Mouse (Mus musculus) hindbrain, embryonic 13.5 days (tissue): ENCODE results near the gene Slc38a9. TPM values are rescaled to one million over a fixed set of nuclear protein-coding genes. Genes with fewer than 3 reads are reported as not detected.

ENCODE experiments used
- ATAC-seq: fragments of 200-750 bp; cut with Nextera tagmentation; 2 replicates; pipeline ENCODE4 v1.8.0; 2017; ENCODE audit warnings: moderate TSS enrichment; ENCODE audit not compliant: low FRiP score
- H3K27ac ChIP-seq: fragments of 300-500 bp; sonication (generic); 2 replicates; pipeline ENCODE4 v1.5.1; 2015; ENCODE audit warnings: inconsistent platforms, mild to moderate bottlenecking, moderate library complexity
- H3K27me3 ChIP-seq: fragments of 300-500 bp; sonication (generic); 2 replicates; pipeline ENCODE4 v1.6.1; 2015; ENCODE audit warnings: mild to moderate bottlenecking, inconsistent platforms
- H3K36me3 ChIP-seq: fragments of 300-500 bp; sonication (generic); 2 replicates; pipeline ENCODE4 v1.6.1; 2015; ENCODE audit warnings: mild to moderate bottlenecking, inconsistent platforms
- H3K4me1 ChIP-seq: fragments of 300-500 bp; sonication (generic); replicated peaks from 2 replicates; pipeline ENCODE4 v1.6.1; 2015; ENCODE audit warnings: inconsistent platforms
- H3K4me2 ChIP-seq: fragments of 300-500 bp; sonication (generic); 2 replicates; pipeline ENCODE4 v1.6.1; 2015; ENCODE audit warnings: inconsistent platforms, mild to moderate bottlenecking, moderate library complexity
- H3K4me3 ChIP-seq: fragments of 300-500 bp; sonication (generic); 2 replicates; pipeline ENCODE4 v1.5.1; 2015; ENCODE audit warnings: mild to moderate bottlenecking, inconsistent platforms
- H3K9ac ChIP-seq: fragments of 300-500 bp; sonication (generic); 2 replicates; pipeline ENCODE4 v1.6.1; 2015; ENCODE audit warnings: mild to moderate bottlenecking, inconsistent platforms
- H3K9me3 ChIP-seq: fragments of 300-500 bp; sonication (generic); 2 replicates; pipeline ENCODE4 v1.6.1; 2016; ENCODE audit warnings: inconsistent platforms
- whole genome bisulfite sequencing: fragments of 180-500 bp; shearing (Covaris S2); methylation state at CpG from one replicate; pipeline ENCODE4 v1.1.7; 2015; 5-methylcytosine and 5-hydroxymethylcytosine counted together
- polyA plus RNA-seq: library from polyadenylated mRNA; unstranded; fragments of >200 nt; fragmentation: Nextera tagmentation; extraction: Ambion mirVana; gene quantifications from 2 replicates; pipeline ENCODE4 v1.2.1, GENCODE M21; 2015

Slc38a9 gene
- polyA plus RNA-seq, 1 experiment from 2014 or later, result 26.6 TPM

- Histone ChIP-seq H3K9ac (no peak within 1 kb of the TSS), H3K4me2 (no peak within 1 kb of the TSS)
- WGBS, result 64% methylated on average over 45 of the region's 45 CpGs
Measured at GRCm38 (mm10) chr13:112652205-112652604, 8.3 kb upstream of the Slc38a9 start, which contains the start of gene Ddx4. Gene Ddx4 (minus strand): TSS chr13:112652475.

DNA sequence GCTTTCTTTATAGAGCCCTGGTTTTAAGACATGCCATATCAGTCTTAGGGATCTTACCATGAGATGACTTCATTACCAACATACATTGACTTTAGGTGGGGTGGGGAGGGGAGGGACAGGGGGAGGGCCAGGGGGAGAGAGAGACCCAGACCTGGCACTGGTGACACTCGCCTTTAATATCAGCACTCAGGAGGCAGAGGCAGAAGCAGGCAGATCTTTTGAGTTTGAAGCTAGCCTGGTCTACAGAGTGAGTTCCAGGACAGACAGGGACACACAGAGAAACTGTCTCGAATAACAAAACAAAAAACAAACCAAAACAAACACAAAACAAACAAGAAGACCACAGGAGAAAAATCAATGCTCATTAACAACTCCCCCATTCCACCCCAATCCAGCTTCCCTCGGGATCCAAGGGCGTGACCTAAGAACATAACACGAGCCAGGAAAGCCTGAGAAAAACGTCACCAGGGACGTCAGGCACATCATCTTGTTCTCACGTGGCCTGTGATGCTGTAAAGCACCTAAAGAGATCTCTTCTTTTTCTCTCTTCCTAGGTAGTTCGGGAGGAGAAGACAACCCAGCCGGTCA lies 471 bp upstream of the Slc38a9 start:
- peak overlapping the region; percentile 88 for H3K4me2 ChIP-seq
- no peaks in the 10 kb centered on the region for H3K9me3 ChIP-seq
- ATAC-seq, result peak; percentile 55
- H3K4me1 ChIP-seq, result peaks cover 8% of the 10 kb centered on the region
- H3K9ac ChIP-seq, result peak overlapping the region; percentile 87
- no peaks in the 10 kb centered on the region for H3K36me3 ChIP-seq
- H3K4me3 ChIP-seq, result peak overlapping the region; percentile 80
- no peak overlapping the region for H3K27ac ChIP-seq
- H3K27me3 ChIP-seq, result no peaks in the 10 kb centered on the region
- 3% methylated on average over 10 of the region's 10 CpGs for WGBS

More at GRCm38 (mm10) chr13:112652205-112652604, 8.3 kb upstream of the Slc38a9 start, which contains the start of gene Ddx4:
- Histone ChIP-seq H3K4me3 (0 out of 2 replicates have a peak within 1 kb of the TSS, but pooled peaks have one; percentile 3), H3K4me1 (no peaks in the 10 kb centered on the region), H3K9me3 (peaks cover 8% of the 10 kb centered on the region), H3K27ac (no peak within 1 kb of the TSS), H3K36me3 (no peaks in the 10 kb centered on the region), H3K27me3 (0 out of 2 replicates have a peak, but pooled peaks cover 2% of the 10 kb centered on the region)
- ATAC-seq, result no peak

DNA sequence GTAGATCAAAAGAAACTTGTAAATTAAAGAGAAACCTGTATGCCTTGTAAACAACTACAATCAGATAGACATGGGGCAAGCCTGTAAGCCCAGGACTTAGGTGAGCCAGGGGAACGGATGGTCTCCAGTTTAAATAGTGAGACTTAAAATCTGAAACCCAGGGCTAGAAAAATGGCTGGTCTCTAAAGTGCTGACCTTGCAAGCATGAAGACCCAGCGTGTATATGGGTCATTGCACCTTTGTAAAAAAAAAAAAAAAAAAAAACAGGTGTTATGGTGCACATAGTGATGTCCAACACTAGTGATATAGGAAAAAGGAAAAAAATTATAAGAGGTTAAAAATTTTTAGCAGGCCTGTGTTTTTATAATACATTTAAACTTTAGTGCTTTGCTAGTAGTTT lies 1.1 kb downstream of the Slc38a9 start:
- Histone ChIP-seq H3K9me3 (no peaks in the 10 kb centered on the region), H3K36me3 (no peaks in the 10 kb centered on the region), H3K4me3 (peak overlapping the region; percentile 80; the same call in 1 of the 2 replicates), H3K4me2 (peak overlapping the region; percentile 88), H3K27me3 (no peaks in the 10 kb centered on the region), H3K27ac (no peak overlapping the region), H3K4me1 (peaks cover 8% of the 10 kb centered on the region), H3K9ac (no peak overlapping the region)
- WGBS, result 87% methylated on average over 2 of the region's 2 CpGs
- no peak for ATAC-seq

- no peak overlapping the region for H3K9ac ChIP-seq
- peaks cover 16% of the 10 kb centered on the region for H3K36me3 ChIP-seq
- H3K4me2 ChIP-seq, result no peak overlapping the region
- no peak overlapping the region for H3K4me3 ChIP-seq
- WGBS, result 92% methylated on average over 10 of the region's 10 CpGs
- H3K27me3 ChIP-seq, result no peaks in the 10 kb centered on the region
- no peak overlapping the region for H3K27ac ChIP-seq
- ATAC-seq, result no peak
- no peaks in the 10 kb centered on the region for H3K9me3 ChIP-seq
- peaks cover 2% of the 10 kb centered on the region for H3K4me1 ChIP-seq
Measured at GRCm38 (mm10) chr13:112666433-112667024, 6.0 kb downstream of the Slc38a9 start.

- WGBS, result 89% methylated on average over 9 of the region's 9 CpGs
- H3K4me2 ChIP-seq, result no peak overlapping the region
- no peaks in the 10 kb centered on the region for H3K4me1 ChIP-seq
- H3K9me3 ChIP-seq, result no peaks in the 10 kb centered on the region
- peaks cover 23% of the 10 kb centered on the region for H3K36me3 ChIP-seq
- H3K27me3 ChIP-seq, result no peaks in the 10 kb centered on the region
- no peak overlapping the region for H3K9ac ChIP-seq
- no peak overlapping the region for H3K4me3 ChIP-seq
- ATAC-seq, result no peak
- no peak overlapping the region for H3K27ac ChIP-seq
Measured at GRCm38 (mm10) chr13:112667215-112667614, 6.7 kb downstream of the Slc38a9 start.

DNA sequence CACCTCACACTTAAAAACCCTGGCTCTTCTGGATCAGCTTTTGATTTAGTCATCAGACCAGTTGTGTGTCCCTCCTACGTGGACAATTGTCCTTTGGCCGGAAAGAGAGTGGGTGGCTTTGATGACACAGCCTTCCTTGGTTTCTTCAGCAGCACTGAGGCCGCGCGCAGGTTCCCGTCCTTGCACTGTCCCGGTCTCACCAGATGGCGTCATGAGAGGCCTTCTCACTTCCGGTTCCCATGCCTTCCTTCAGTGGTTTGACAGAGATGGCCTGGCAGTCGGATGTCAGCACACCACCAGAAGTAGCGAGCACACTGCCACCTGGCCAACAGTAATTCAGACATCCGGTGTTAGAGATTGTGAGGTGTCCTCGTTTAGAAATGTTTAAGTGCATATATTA lies 11.2 kb downstream of the Slc38a9 start:
- WGBS, result 69% methylated on average over 13 of the region's 13 CpGs
- no peaks in the 10 kb centered on the region for H3K9me3 ChIP-seq
- no peak overlapping the region for H3K9ac ChIP-seq
- H3K36me3 ChIP-seq, result peaks cover 23% of the 10 kb centered on the region
- H3K27me3 ChIP-seq, result no peaks in the 10 kb centered on the region
- H3K4me1 ChIP-seq, result peaks cover 3% of the 10 kb centered on the region; the same call in 1 of the 2 replicates
- H3K4me3 ChIP-seq, result no peak overlapping the region
- no peak overlapping the region for H3K27ac ChIP-seq
- no peak overlapping the region for H3K4me2 ChIP-seq
- ATAC-seq, result no peak

DNA sequence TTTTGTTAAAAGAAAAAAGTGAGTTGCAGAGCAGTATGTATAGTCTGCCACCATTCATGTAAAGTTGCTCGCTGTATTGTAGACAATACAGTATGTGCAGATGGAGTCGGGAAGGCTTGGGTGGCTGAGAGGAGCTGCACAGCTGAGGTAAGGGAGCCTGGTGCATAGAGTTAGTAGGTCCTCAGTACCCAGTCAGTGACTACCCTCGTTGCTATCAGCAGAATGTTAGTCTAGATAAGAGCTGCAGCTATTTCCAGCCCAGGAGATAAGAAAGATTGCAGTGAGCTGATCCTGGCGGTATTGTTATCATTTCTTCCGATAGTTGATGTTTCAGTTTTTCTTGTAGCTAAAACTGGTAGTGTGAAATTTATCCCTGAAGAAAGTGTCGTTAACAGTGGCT lies 12.2 kb downstream of the Slc38a9 start:
- H3K9ac ChIP-seq, result no peak overlapping the region
- no peaks in the 10 kb centered on the region for H3K27me3 ChIP-seq
- H3K36me3 ChIP-seq, result peaks cover 28% of the 10 kb centered on the region
- no peak overlapping the region for H3K4me2 ChIP-seq
- no peak for ATAC-seq
- WGBS, result 88% methylated on average over 6 of the region's 6 CpGs
- no peak overlapping the region for H3K27ac ChIP-seq
- no peaks in the 10 kb centered on the region for H3K9me3 ChIP-seq
- no peak overlapping the region for H3K4me3 ChIP-seq
- H3K4me1 ChIP-seq, result peaks cover 3% of the 10 kb centered on the region; the same call in 1 of the 2 replicates

DNA sequence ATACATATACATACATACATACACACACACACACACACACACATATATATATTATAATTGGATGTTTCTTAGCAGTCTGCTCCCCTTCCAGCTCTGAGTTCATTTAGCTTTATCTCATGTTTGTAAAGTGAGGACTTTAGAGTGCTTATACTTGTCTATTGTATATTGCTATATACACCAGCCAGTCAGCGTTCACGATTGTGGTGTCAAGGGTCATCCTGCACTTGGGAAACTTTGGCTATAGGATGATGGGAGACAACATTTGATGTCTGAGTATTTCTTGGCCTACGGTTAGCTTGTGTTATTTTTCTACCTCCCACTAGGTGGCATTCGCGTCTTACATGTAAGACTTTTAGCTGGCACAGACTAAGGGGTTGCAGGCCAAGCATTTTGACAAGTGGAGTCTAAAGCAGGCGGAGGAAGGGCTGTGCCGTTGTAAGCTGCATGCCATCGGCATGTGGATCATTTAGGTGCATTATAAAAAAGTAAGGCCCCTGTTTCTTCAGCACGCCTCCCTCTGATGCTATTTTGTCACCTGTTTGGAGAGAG lies 13.4 kb downstream of the Slc38a9 start:
- Histone ChIP-seq H3K36me3 (peaks cover 38% of the 10 kb centered on the region), H3K9ac (no peak overlapping the region), H3K4me2 (no peak overlapping the region), H3K27ac (no peak overlapping the region), H3K27me3 (no peaks in the 10 kb centered on the region), H3K4me1 (peaks cover 3% of the 10 kb centered on the region; the same call in 1 of the 2 replicates), H3K4me3 (no peak overlapping the region), H3K9me3 (no peaks in the 10 kb centered on the region)
- WGBS, result 19% methylated on average over 9 of the region's 9 CpGs
- peak; percentile 72; the same call in 1 of the 2 replicates for ATAC-seq

DNA sequence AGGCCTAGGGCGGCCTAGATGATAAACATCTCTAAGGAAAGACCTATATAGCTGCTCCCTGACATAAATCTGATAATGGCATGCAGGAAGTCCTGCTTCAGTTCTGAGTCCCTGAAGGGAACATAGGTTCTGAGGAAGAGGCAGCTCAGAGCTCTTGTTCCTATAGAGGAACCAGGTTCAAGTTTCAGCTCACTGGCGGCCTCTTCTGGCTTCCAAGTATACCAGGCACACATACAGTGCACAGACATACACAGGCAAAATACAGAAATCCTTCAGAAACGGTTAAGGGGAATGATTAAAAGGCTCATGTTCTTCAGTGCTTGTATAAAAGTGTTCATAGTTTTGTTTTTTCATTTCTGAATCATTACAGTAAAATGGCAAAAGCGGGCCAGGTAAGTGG lies 17.6 kb downstream of the Slc38a9 start:
- no peak overlapping the region for H3K4me2 ChIP-seq
- no peak overlapping the region for H3K9ac ChIP-seq
- 92% methylated on average over 4 of the region's 4 CpGs for WGBS
- no peak for ATAC-seq
- H3K4me1 ChIP-seq, result peaks cover 3% of the 10 kb centered on the region; the same call in 1 of the 2 replicates
- H3K27me3 ChIP-seq, result no peaks in the 10 kb centered on the region
- no peak overlapping the region for H3K4me3 ChIP-seq
- H3K27ac ChIP-seq, result no peak overlapping the region
- peaks cover 15% of the 10 kb centered on the region for H3K36me3 ChIP-seq
- H3K9me3 ChIP-seq, result no peaks in the 10 kb centered on the region

DNA sequence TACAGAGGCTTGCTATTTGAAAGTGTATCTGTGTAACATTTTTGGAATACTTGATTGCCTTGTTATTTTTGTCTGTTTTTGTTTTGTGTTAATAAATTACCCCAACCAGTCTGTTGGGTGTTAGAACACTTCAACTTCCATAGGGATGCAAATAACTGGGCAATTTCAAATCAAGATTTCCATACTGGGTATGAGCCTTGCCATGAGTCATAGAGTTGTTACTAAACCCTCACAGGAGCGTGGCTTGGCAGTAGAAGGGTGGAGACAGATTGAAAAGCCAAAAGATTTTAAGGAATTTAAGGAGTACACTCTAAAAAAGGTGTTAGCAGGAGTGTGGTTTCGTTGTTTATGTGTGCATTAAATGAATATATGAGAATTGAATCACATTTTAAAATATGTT lies 22.8 kb downstream of the Slc38a9 start:
- Histone ChIP-seq H3K4me3 (no peak overlapping the region), H3K36me3 (peaks cover 19% of the 10 kb centered on the region), H3K4me2 (no peak overlapping the region), H3K9ac (no peak overlapping the region), H3K27me3 (no peaks in the 10 kb centered on the region), H3K4me1 (no peaks in the 10 kb centered on the region), H3K27ac (no peak overlapping the region), H3K9me3 (no peaks in the 10 kb centered on the region)
- WGBS, result 84% methylated on average over 2 of the region's 2 CpGs
- ATAC-seq, result no peak

DNA sequence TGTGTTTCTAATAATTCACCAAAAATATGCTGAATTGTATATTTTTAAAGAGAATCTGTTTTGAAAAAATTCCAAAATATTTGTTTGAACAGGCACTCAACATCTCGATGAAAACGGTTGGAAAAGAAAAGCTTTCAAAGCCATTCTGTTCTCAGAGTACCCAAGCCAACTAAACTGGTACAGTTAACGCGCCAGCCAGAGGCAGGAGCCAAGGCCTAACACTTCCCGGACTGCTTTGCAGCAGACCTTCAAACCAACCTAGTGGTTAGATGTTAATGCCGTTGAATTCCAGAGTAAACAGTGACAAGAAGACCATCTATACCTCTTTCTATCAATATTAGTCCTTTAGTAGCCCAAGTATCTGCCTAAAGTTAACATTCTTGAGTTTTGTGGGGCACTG lies 23.4 kb downstream of the Slc38a9 start:
- no peak for ATAC-seq
- no peaks in the 10 kb centered on the region for H3K4me1 ChIP-seq
- H3K27ac ChIP-seq, result no peak overlapping the region
- H3K9me3 ChIP-seq, result no peaks in the 10 kb centered on the region
- 0 out of 2 replicates have a peak, but pooled peaks cover 15% of the 10 kb centered on the region for H3K36me3 ChIP-seq
- no peak overlapping the region for H3K4me2 ChIP-seq
- 87% methylated on average over 6 of the region's 6 CpGs for WGBS
- H3K4me3 ChIP-seq, result no peak overlapping the region
- H3K27me3 ChIP-seq, result no peaks in the 10 kb centered on the region
- H3K9ac ChIP-seq, result no peak overlapping the region

GRCm38 (mm10) chr13:112686155-112686554 lies 25.6 kb downstream of the Slc38a9 start:
- WGBS, result 88% methylated on average over 2 of the region's 2 CpGs
- Histone ChIP-seq H3K9me3 (no peaks in the 10 kb centered on the region), H3K9ac (no peak overlapping the region), H3K4me3 (no peak overlapping the region), H3K27ac (no peak overlapping the region), H3K4me2 (no peak overlapping the region), H3K36me3 (peaks cover 19% of the 10 kb centered on the region; the same call in 1 of the 2 replicates), H3K4me1 (no peaks in the 10 kb centered on the region), H3K27me3 (no peaks in the 10 kb centered on the region)
- no peak for ATAC-seq
